Mouse (Mus musculus) heart, postnatal 0 days (tissue): ENCODE results near the gene N4bp2l1.

Experiments
- CTCF ChIP-seq: IDR thresholded peaks from 2 replicates; pipeline ENCODE4 v1.5.1; 2016; ENCODE audit warnings: antibody characterized with exemption, control low read depth, low read depth
- EP300 ChIP-seq: IDR thresholded peaks from 2 replicates; pipeline ENCODE4 v1.6.1; 2016; ENCODE audit warnings: antibody characterized with exemption, low read depth

- TF ChIP-seq CTCF = no peak
- TF ChIP-seq EP300 = no peak
These were observed 19.2 kb upstream of the N4bp2l1 start for GRCm38 (mm10) chr5:150616216-150616615.
